In the genomic region with DNA sequence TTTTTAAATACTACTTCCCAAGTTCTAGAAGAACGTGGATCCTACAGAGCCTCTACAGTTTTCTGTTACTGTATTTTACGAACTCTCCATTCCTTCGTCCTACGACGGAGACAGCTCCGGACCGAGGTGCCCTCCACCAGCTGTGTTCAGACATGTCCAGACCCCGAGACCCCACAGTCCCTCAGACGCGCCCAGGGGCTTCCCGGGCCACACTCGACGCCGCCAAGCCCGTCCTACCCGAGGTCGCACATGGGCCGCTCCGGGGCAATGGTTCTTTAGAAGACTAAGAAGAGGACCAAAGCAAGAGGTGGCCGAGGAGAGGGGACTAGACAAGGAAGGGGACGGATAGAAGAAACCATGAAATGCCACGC, we compare ENCODE assay signal across 8 mouse cellular contexts. TPM values are rescaled to one million over a fixed set of nuclear protein-coding genes. Genes with fewer than 3 reads are reported as not detected.
DNase-seq lines count a peak whose midpoint lies in the region; ATAC-seq and TF ChIP-seq lines count a peak whose summit lies in the region.

No protein-coding gene starts in this region.

- H3K9me3 ChIP-seq in E14TG2a.4 (ENCODE audit: low read length): no peaks in the 10 kb centered on the region
- no peaks in the 10 kb centered on the region for H3K9me3 ChIP-seq in forebrain, embryonic 15.5 days
- no peaks in the 10 kb centered on the region for H3K9me3 ChIP-seq in liver, embryonic 16.5 days (replicated peaks; ENCODE audit: control insufficient read depth, low read length)

- H3K36me3 ChIP-seq in heart, adult 2 months (ENCODE audit: control insufficient read depth, insufficient read depth, low read length): peaks cover 10% of the 10 kb centered on the region
- H3K36me3 ChIP-seq in E14TG2a.4 (ENCODE audit: insufficient read depth, low read length): peaks cover 64% of the 10 kb centered on the region
- H3K36me3 ChIP-seq in forebrain, embryonic 15.5 days: peaks cover 6% of the 10 kb centered on the region
- H3K36me3 ChIP-seq in liver, embryonic 16.5 days (ENCODE audit: control insufficient read depth, insufficient read depth): no peaks in the 10 kb centered on the region

- 1% methylated on average over 22 of the region's 22 CpGs for WGBS in heart, adult 2 months
- under 1% methylated on average over 22 of the region's 22 CpGs for WGBS in forebrain, embryonic 15.5 days
- under 1% methylated on average over 22 of the region's 22 CpGs for WGBS in liver, embryonic 16.5 days (ENCODE audit: insufficient replicate concordance)

- no peak for TF ChIP-seq CTCF in heart, adult 2 months (IDR thresholded peaks at IDR 0.05)
- no peak for TF ChIP-seq CTCF in E14TG2a.4 (conservative IDR thresholded peaks at IDR 0.05; ENCODE audit: low read length)

- TF ChIP-seq EP300 in heart, adult 2 months (IDR thresholded peaks at IDR 0.05; ENCODE audit: insufficient read depth, low read depth, low read length): no peak

- peak overlapping the region; percentile 79 for H3K4me3 ChIP-seq in heart, adult 2 months
- H3K4me3 ChIP-seq in E14TG2a.4 (replicated peaks; ENCODE audit: low read length): peak overlapping the region; percentile 96
- H3K4me3 ChIP-seq in forebrain, embryonic 15.5 days: peak overlapping the region; percentile 79
- peak overlapping the region; percentile 88 for H3K4me3 ChIP-seq in liver, embryonic 16.5 days (ENCODE audit: low read depth, low read length)

- TF ChIP-seq POLR2A in heart, adult 2 months (IDR thresholded peaks at IDR 0.05; ENCODE audit: insufficient read depth, low read depth, low read length): no peak

- peak overlapping the region; percentile 85 for H3K9ac ChIP-seq in heart, adult 2 months (ENCODE audit: low read depth, low read length)
- H3K9ac ChIP-seq in forebrain, embryonic 15.5 days (replicated peaks): peak overlapping the region; percentile 90
- peak overlapping the region; percentile 88 for H3K9ac ChIP-seq in liver, embryonic 16.5 days (ENCODE audit: low read depth, low read length)

- DNase-seq in heart, adult 2 months: no peak
- no peak for DNase-seq in heart, adult 18-20 months
- no peak for DNase-seq in layer of hippocampus, adult 11-12 months (ENCODE audit: low spot score)
- DNase-seq in left cerebral cortex, postnatal 36 days (ENCODE audit: low spot score in 2 of 2): no peak
- DNase-seq in B cell, adult 2 months: no peak

- peak; percentile 66 for ATAC-seq in forebrain, embryonic 15.5 days (replicated peaks)
- peak; percentile 12; the same call in 1 of the 2 replicates for ATAC-seq in liver, embryonic 16.5 days (ENCODE audit: low read depth)

- H3K79me2 ChIP-seq in heart, adult 2 months (replicated peaks; ENCODE audit: control insufficient read depth, insufficient read depth, low read length): no peaks in the 10 kb centered on the region

- intact Hi-C loops in heart, adult 2 months (cut with DNase I): loop anchor here (2.0 to 10.0 kb wide), 2 partner anchors 116 to 276 kb away; partner anchors contain the start of gene Ndufb4
- intact Hi-C loops in left cerebral cortex, postnatal 36 days (cut with DNase I): loop anchor here (5.0 kb wide), 1 partner anchor 98 kb away; no protein-coding TSS in a partner anchor

- H3K27ac ChIP-seq in heart, adult 2 months: peak overlapping the region; percentile 98
- H3K27ac ChIP-seq in forebrain, embryonic 15.5 days (replicated peaks): peak overlapping the region; percentile 79
- H3K27ac ChIP-seq in liver, embryonic 16.5 days (ENCODE audit: low read length): peak overlapping the region; percentile 75

- peak overlapping the region; percentile 78 for H3K4me2 ChIP-seq in forebrain, embryonic 15.5 days (replicated peaks)
- peak overlapping the region; percentile 97 for H3K4me2 ChIP-seq in liver, embryonic 16.5 days (ENCODE audit: low read depth, low read length)

- H3K27me3 ChIP-seq in heart, adult 2 months (ENCODE audit: control insufficient read depth, insufficient read depth, low read length): no peaks in the 10 kb centered on the region
- H3K27me3 ChIP-seq in E14TG2a.4 (ENCODE audit: insufficient read depth, low read length): no peaks in the 10 kb centered on the region
- no peaks in the 10 kb centered on the region for H3K27me3 ChIP-seq in forebrain, embryonic 15.5 days
- H3K27me3 ChIP-seq in liver, embryonic 16.5 days (ENCODE audit: control insufficient read depth, insufficient read depth, low read depth, low read length): no peaks in the 10 kb centered on the region

- peaks cover 4% of the 10 kb centered on the region for H3K4me1 ChIP-seq in heart, adult 2 months (ENCODE audit: control insufficient read depth, insufficient read depth, low read length)
- H3K4me1 ChIP-seq in E14TG2a.4 (replicated peaks; ENCODE audit: low read depth, low read length): peaks cover 49% of the 10 kb centered on the region
- H3K4me1 ChIP-seq in forebrain, embryonic 15.5 days: peaks cover 27% of the 10 kb centered on the region
- H3K4me1 ChIP-seq in liver, embryonic 16.5 days (ENCODE audit: control insufficient read depth, low read depth, low read length): peaks cover 14% of the 10 kb centered on the region

RNA-seq across cellular contexts. Expression of gene Gtf2e1, which starts 0.4 kb away (rescaled TPM):
- total RNA-seq in heart, adult 2 months (2021): 1 to 10 TPM; 6.4 to 6.6 TPM
- 3.3 and 6.3 TPM in 2 replicates for polyA plus RNA-seq in heart, adult 2 months (2012; rRNA removed)
- total RNA-seq in heart, adult 18-20 months (2021): 1 to 10 TPM; 6.7 to 7.2 TPM
- 39.0 and 40.3 TPM in 2 replicates for polyA plus RNA-seq in forebrain, embryonic 15.5 days (2015; fragmentation: Nextera tagmentation; extraction: Ambion mirVana)
- polyA plus RNA-seq in liver, embryonic 16.5 days (2015; fragmentation: Nextera tagmentation; extraction: Ambion mirVana): 6.6 and 6.9 TPM in 2 replicates
- total RNA-seq in left cerebral cortex, postnatal 36 days (2021): 10 to 100 TPM; 14.1 to 16.7 TPM

RNA-seq across cellular contexts. Expression of gene Rabl3, which starts 0.5 kb away (rescaled TPM):
- total RNA-seq in heart, adult 2 months (2021): 1 to 10 TPM; 6.7 to 6.8 TPM
- 3.0 and 6.1 TPM in 2 replicates for polyA plus RNA-seq in heart, adult 2 months (2012; rRNA removed)
- total RNA-seq in heart, adult 18-20 months (2021): 1 to 10 TPM; 6.6 to 6.7 TPM
- 17.7 and 18.1 TPM in 2 replicates for polyA plus RNA-seq in forebrain, embryonic 15.5 days (2015; fragmentation: Nextera tagmentation; extraction: Ambion mirVana)
- polyA plus RNA-seq in liver, embryonic 16.5 days (2015; fragmentation: Nextera tagmentation; extraction: Ambion mirVana): 13.1 and 13.2 TPM in 2 replicates
- total RNA-seq in left cerebral cortex, postnatal 36 days (2021): 10 to 100 TPM in 1 of 2 experiments, 1 to 10 TPM in 1; 9.0 to 10.1 TPM

RNA-seq across cellular contexts. Expression of gene Hgd, which starts 40.7 kb away (rescaled TPM):
- not detected for total RNA-seq in heart, adult 2 months (2021)
- polyA plus RNA-seq in heart, adult 2 months (2012; rRNA removed): 0.08 and 0.38 TPM in 2 replicates
- not detected for total RNA-seq in heart, adult 18-20 months (2021)
- polyA plus RNA-seq in forebrain, embryonic 15.5 days (2015; fragmentation: Nextera tagmentation; extraction: Ambion mirVana): 0.24 TPM in 1 of 2 replicates, not detected in the other
- polyA plus RNA-seq in liver, embryonic 16.5 days (2015; fragmentation: Nextera tagmentation; extraction: Ambion mirVana): 47.1 and 55.1 TPM in 2 replicates
- total RNA-seq in left cerebral cortex, postnatal 36 days (2021): not detected
